Mouse (Mus musculus): ENCODE measurements around the gene Plbd1. TPM values are rescaled to one million over a fixed set of nuclear protein-coding genes. Genes with fewer than 3 reads are reported as not detected.

The Plbd1 gene
- polyA plus RNA-seq, 1 experiment: 0.02 TPM

- no peaks in the 10 kb centered on the region for H3K36me3 ChIP-seq (ENCODE audit: control insufficient read depth, insufficient read depth)
- H3K79me2 ChIP-seq (ENCODE audit: control insufficient read depth, insufficient read depth): no peaks in the 10 kb centered on the region
- H3K4me2 ChIP-seq (ENCODE audit: low read depth): no peak overlapping the region
- H3K4me3 ChIP-seq: no peak overlapping the region
- TF ChIP-seq MYOD1 (IDR thresholded peaks at IDR 0.05; ENCODE audit: control insufficient read depth in 1 of 3, insufficient read length in 2 of 3, low read depth in 2 of 3) (no peak), POLR2A (IDR thresholded peaks at IDR 0.05; ENCODE audit: insufficient read length, low read depth) (no peak), POLR2AphosphoS2 (IDR thresholded peaks at IDR 0.05; ENCODE audit: insufficient read length, low read depth) (no peak), E2F4 (IDR thresholded peaks at IDR 0.05; ENCODE audit: insufficient read depth) (no peak), MAX (IDR thresholded peaks at IDR 0.05; ENCODE audit: low read depth) (no peak), REST (IDR thresholded peaks at IDR 0.05; ENCODE audit: insufficient read depth, insufficient read length) (no peak), MYOG (IDR thresholded peaks at IDR 0.05; ENCODE audit: control insufficient read depth in 1 of 3, insufficient read depth in 1 of 3, insufficient read length in 2 of 3, low read depth in 2 of 3) (no peak), CEBPB (IDR thresholded peaks at IDR 0.05; ENCODE audit: insufficient read depth, poor library complexity, severe bottlenecking) (no peak), SRF (IDR thresholded peaks at IDR 0.05; ENCODE audit: control insufficient read depth, insufficient read length, low read depth) (no peak)
- no peaks in the 10 kb centered on the region for H3K27me3 ChIP-seq (ENCODE audit: control insufficient read depth, insufficient read depth, insufficient read length)
- H3ac ChIP-seq (ENCODE audit: control insufficient read depth, insufficient read length): no peak overlapping the region
Measured at GRCm38 (mm10) chr6:136662063-136662462, 335 bp upstream of the Plbd1 start.

DNA sequence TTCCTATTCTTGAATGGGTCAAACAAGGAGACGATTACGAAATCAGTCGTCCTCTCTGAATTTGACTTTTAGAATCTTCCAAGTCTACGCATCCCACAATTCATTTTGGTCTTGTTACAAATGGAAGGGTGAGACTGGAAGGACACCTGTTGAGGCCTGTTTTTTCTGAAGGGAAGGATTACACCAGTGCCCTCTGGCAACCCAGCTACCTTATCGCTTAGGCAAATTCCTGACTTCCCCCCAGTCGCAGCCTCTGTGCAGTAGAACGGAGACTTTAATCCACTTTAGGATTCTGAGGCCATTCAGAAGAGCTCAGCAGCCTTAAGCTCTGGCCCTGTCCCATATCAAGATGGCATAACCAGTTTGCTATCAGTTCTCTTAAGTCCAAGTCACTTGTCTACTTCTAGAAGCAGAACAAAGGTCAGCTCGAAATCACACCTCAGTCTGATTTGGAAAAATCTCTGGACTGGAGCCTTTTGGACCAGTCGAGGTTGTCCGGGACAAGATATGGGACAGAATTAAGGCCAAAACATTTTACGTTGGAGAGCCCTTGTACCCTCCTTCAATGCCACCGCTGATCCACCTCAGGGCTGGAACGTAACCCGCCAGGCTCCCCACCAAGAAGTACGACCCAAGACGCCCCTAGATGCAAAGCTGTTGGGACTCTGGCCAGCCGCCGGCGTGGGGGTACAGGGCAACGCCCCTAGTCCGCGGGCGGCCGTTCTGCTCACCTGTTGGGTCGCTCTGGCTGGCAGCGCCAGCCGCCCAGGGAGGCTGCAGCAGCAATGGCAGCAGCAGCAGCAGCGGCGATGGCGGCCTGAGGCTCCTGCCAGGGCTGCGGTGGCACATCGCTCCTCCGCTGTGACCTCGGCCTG lies 660 bp downstream of the Plbd1 start:
- no peak for TF ChIP-seq USF1 (IDR thresholded peaks at IDR 0.05; ENCODE audit: low read depth)
- TF ChIP-seq CEBPB (IDR thresholded peaks at IDR 0.05; ENCODE audit: insufficient read depth, poor library complexity, severe bottlenecking): no peak
- no peak for TF ChIP-seq SRF (IDR thresholded peaks at IDR 0.05; ENCODE audit: control insufficient read depth, insufficient read length, low read depth)
- no peak for TF ChIP-seq TCF12 (IDR thresholded peaks at IDR 0.05; ENCODE audit: insufficient read depth, poor library complexity, severe bottlenecking)
- TF ChIP-seq E2F4 (IDR thresholded peaks at IDR 0.05; ENCODE audit: insufficient read depth): no peak
- no peak for TF ChIP-seq TCF3 (IDR thresholded peaks at IDR 0.05; ENCODE audit: insufficient read length, low read depth)
- TF ChIP-seq MAX (IDR thresholded peaks at IDR 0.05; ENCODE audit: low read depth): no peak
- no peak for TF ChIP-seq MYOD1 (IDR thresholded peaks at IDR 0.05; ENCODE audit: control insufficient read depth in 1 of 3, insufficient read length in 2 of 3, low read depth in 2 of 3)
- TF ChIP-seq MYOG (IDR thresholded peaks at IDR 0.05; ENCODE audit: control insufficient read depth in 1 of 3, insufficient read depth in 1 of 3, insufficient read length in 2 of 3, low read depth in 2 of 3): no peak
- TF ChIP-seq REST (IDR thresholded peaks at IDR 0.05; ENCODE audit: insufficient read depth, insufficient read length): no peak
- TF ChIP-seq POLR2A (IDR thresholded peaks at IDR 0.05; ENCODE audit: insufficient read length, low read depth): no peak
- Histone ChIP-seq H3K4me2 (ENCODE audit: low read depth) (no peak overlapping the region), H3ac (ENCODE audit: control insufficient read depth, insufficient read length) (no peak overlapping the region), H3K79me2 (ENCODE audit: control insufficient read depth, insufficient read depth) (no peaks in the 10 kb centered on the region), H3K4me3 (no peak overlapping the region), H3K36me3 (ENCODE audit: control insufficient read depth, insufficient read depth) (no peaks in the 10 kb centered on the region), H3K27me3 (ENCODE audit: control insufficient read depth, insufficient read depth, insufficient read length) (no peaks in the 10 kb centered on the region)

DNA sequence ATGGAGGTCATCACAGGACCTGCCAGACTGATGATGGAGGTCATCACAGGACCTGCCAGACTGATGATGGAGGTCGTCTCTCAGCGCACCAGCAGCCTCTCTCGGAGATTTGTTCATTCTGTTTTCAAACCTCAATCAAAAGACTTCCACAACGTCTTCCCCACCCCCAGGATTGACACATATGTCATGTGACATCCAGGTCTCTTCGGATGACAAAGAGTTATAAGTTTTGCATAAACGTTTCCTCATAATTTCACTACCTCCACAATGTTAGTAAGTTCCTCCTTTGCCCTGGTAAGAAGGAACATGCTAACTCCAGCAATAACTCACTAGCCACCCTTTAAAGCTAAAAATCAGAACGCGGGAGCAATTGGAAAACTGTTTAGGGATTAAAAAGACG lies 2.5 kb downstream of the Plbd1 start:
- Histone ChIP-seq H3K4me2 (ENCODE audit: low read depth) (no peak overlapping the region), H3K4me3 (no peak overlapping the region), H3ac (ENCODE audit: control insufficient read depth, insufficient read length) (no peak overlapping the region), H3K27me3 (ENCODE audit: control insufficient read depth, insufficient read depth, insufficient read length) (no peaks in the 10 kb centered on the region), H3K79me2 (ENCODE audit: control insufficient read depth, insufficient read depth) (no peaks in the 10 kb centered on the region), H3K36me3 (ENCODE audit: control insufficient read depth, insufficient read depth) (no peaks in the 10 kb centered on the region)
- TF ChIP-seq MAX (IDR thresholded peaks at IDR 0.05; ENCODE audit: low read depth): no peak
- no peak for TF ChIP-seq POLR2AphosphoS2 (IDR thresholded peaks at IDR 0.05; ENCODE audit: insufficient read length, low read depth)
- TF ChIP-seq TCF12 (IDR thresholded peaks at IDR 0.05; ENCODE audit: insufficient read depth, poor library complexity, severe bottlenecking): no peak
- TF ChIP-seq MYOD1 (IDR thresholded peaks at IDR 0.05; ENCODE audit: control insufficient read depth in 1 of 3, insufficient read length in 2 of 3, low read depth in 2 of 3): no peak
- TF ChIP-seq SRF (IDR thresholded peaks at IDR 0.05; ENCODE audit: control insufficient read depth, insufficient read length, low read depth): no peak
- no peak for TF ChIP-seq MYOG (IDR thresholded peaks at IDR 0.05; ENCODE audit: control insufficient read depth in 1 of 3, insufficient read depth in 1 of 3, insufficient read length in 2 of 3, low read depth in 2 of 3)
- TF ChIP-seq POLR2A (IDR thresholded peaks at IDR 0.05; ENCODE audit: insufficient read length, low read depth): no peak
- TF ChIP-seq E2F4 (IDR thresholded peaks at IDR 0.05; ENCODE audit: insufficient read depth): no peak
- no peak for TF ChIP-seq REST (IDR thresholded peaks at IDR 0.05; ENCODE audit: insufficient read depth, insufficient read length)
- TF ChIP-seq CEBPB (IDR thresholded peaks at IDR 0.05; ENCODE audit: insufficient read depth, poor library complexity, severe bottlenecking): no peak
- TF ChIP-seq TCF3 (IDR thresholded peaks at IDR 0.05; ENCODE audit: insufficient read length, low read depth): no peak
- TF ChIP-seq USF1 (IDR thresholded peaks at IDR 0.05; ENCODE audit: low read depth): no peak

GRCm38 (mm10) chr6:136658303-136658702 lies 3.4 kb downstream of the Plbd1 start:
- H3ac ChIP-seq (ENCODE audit: control insufficient read depth, insufficient read length): no peak overlapping the region
- no peak overlapping the region for H3K4me3 ChIP-seq
- no peaks in the 10 kb centered on the region for H3K79me2 ChIP-seq (ENCODE audit: control insufficient read depth, insufficient read depth)
- no peaks in the 10 kb centered on the region for H3K27me3 ChIP-seq (ENCODE audit: control insufficient read depth, insufficient read depth, insufficient read length)
- TF ChIP-seq MYOG (IDR thresholded peaks at IDR 0.05; ENCODE audit: control insufficient read depth in 1 of 3, insufficient read depth in 1 of 3, insufficient read length in 2 of 3, low read depth in 2 of 3) (no peak), REST (IDR thresholded peaks at IDR 0.05; ENCODE audit: insufficient read depth, insufficient read length) (no peak), CEBPB (IDR thresholded peaks at IDR 0.05; ENCODE audit: insufficient read depth, poor library complexity, severe bottlenecking) (no peak)
- H3K4me2 ChIP-seq (ENCODE audit: low read depth): no peak overlapping the region
- H3K36me3 ChIP-seq (ENCODE audit: control insufficient read depth, insufficient read depth): no peaks in the 10 kb centered on the region

Data from myocyte (in vitro differentiated cells).